Mouse (Mus musculus) NIH3T3 (cell line): ENCODE measurements around the gene Pigk.
"Not testable (repeated sequence)": the region's sequence is repeated elsewhere in the genome, so short reads cannot be mapped to it uniquely, and the experiment has no call there.

Experiments
- DNase-seq: peaks from one replicate; pipeline ENCODE4 v3.0.0-alpha.2; 2012; ENCODE audit warnings: low read depth

The Pigk gene

DNA sequence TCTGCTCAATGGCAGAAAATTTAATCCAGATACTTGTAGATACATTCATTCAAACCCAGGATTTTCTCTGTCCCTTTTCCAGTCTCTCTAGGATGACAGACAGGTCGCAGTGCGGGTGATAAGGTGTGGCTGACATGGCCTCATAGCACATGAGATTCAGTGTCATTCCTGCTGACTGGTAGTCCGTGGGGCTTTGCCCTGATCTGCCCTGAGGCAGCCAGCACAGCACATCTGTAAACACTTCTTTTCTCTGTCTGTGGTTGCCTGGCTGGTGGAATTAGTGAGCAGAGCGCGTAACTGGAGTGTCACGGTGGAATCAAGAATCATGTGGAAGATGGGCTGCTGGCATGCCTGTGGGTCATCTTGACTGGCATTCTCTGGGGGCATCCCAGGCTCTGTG is 56.2 kb downstream of the Pigk start:
- DNase-seq, result no peak

DNA sequence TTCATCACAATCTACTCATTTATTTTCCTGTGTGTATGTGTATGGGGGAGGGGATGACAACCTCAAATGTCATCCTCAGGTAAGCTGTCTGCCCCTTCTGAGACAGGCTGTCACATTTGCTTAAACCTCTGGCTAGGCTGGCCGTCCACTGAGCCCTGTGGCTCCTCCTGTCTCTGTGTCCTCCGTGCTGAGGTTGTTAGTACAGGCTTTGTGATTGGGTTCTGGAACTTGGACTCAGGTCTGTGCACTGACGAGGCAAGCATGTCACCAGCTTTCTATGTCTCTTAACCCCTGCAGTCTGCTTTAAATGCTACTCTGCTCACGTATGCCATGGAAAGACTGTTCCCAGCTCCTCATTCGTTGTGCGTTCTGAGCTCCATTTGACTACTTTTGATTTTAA is 62.5 kb downstream of the Pigk start:
- DNase-seq, result no peak

DNA sequence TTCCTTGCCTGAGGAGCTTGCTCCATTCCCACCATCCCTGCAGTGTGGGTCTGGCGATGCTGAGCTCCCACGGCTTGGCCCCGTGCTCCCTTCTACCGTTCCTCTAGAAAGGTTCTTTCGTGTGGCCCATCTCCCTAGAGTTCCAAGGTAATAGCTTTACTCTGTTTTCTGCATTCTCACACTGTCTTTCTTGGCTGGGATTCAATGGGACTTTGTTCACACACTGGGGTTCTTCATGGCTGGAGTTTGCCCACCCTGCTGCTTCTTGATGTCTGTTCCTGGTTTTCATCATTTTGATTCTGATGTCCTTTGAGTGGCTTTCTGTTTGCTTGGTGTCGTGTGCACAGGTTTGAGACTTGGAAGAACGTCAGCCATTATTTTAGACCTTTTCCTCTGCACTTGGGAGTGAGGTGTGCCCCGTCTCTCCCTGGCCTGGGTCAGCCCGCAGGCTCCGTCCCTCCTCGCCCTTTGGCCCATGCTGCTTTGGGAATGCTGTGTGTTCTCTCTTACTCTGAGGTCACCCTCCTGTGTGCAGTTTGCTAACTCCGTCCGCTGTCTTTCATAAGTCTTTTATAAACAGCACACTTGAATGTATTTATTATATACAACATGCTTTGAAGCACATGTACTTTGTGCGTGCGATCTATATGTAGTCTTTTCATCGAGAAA is 63.1 kb downstream of the Pigk start:
- DNase-seq, result no peak

DNA sequence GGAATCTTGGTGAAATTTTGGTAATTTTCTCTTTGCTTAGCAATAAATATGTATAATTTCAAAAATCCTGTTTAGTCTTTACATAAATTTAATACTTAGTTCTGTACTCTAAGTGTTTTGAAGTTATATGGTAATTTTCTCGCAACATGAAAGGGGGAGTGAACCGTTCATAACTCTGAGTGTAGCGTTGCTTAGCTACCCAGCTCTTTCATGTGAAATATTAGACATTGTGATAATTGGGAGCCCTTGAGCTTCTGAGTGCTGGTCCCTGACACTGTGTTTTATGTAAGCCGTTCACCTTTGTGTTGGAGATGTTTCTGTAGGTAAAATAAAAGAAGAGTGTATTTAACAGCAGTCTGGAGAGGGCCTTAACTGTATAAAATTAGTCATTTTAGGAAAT is 65.9 kb downstream of the Pigk start:
- no peak for DNase-seq

DNA sequence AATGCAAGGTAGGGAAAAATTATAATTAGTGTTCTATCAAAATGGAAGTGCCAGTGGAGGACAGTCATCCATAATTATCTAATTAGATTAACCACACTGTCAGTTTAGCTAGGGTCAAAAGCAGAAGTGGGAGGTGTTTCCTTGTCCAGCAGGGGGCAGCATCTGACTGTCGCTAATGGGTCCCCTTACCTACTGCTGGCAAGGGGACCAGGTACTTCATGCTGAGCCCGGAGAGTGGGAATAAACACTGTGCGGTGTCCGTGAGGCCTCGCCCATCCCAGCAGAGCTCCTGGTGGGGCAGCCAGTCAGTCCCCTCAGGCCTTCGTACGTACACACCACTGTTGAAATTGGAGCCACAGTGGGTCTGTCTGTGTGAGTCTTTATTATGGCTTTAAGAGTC is 69.9 kb downstream of the Pigk start:
- peak; percentile 76 for DNase-seq

DNA sequence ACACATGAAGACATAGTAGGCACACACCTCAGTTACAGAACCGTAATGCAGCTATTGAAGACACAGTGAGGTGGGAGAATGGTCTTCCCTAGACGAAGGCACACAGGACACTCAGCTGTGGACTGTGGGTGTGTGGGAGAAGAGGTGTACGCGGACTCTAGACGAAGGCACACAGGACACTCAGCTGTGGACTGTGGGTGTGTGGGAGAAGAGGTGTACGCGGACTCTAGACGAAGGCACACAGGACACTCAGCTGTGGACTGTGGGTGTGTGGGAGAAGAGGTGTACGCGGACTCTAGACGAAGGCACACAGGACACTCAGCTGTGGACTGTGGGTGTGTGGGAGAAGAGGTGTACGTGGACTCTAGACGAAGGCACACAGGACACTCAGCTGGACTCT is 70.5 kb downstream of the Pigk start:
- DNase-seq, result not testable (repeated sequence)

DNA sequence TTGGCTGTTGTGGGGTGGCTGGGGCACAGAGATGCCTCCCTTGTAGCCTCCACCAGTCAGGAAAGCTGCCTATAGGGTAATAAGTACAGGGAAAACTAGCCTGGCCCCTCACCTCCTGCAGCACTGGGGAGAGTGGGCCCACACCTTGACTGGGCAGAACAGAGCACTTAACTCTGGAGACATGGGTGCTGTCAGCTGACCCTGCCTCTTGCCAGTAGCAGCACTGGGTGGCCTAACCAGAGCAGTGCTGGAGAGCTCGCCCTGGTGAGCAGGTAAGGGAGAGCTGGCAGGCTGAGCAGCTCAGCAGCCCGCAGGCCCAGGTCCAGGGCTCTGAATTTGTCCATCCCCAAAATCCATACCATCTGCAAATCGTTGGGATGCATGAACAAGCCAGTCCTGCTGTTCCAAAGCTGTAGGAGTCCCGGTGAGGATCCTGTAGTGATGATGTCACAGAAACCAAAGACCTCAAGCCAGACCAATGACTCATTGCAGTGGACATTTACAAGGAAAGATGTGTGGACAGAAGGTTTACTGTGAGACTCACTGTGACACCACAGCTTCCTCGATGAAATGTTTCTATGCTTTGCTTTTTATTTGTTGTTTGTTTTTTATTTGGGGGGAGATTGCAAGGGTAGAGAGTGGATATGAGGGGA is 74.5 kb downstream of the Pigk start:
- peak; percentile 70 for DNase-seq

DNA sequence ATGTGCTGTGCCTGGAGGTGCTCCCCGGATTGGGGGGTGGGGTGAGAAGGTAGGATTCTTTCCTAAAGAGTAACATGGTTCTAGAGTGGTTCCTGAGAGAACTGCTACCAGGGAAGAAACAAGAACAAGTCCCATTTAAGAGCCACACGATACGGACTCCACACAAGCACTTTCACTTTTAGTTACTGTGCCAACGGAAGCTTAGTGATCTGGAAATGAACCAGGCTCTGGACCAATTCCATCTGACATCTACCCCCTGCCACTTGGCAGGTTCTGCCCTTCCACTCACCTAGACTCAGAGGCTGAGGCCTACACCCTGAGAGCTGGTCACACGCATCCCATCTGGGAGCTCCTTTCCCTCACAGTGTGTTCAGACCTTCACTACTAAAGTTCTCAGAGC is 78.7 kb downstream of the Pigk start:
- DNase-seq, result no peak

DNA sequence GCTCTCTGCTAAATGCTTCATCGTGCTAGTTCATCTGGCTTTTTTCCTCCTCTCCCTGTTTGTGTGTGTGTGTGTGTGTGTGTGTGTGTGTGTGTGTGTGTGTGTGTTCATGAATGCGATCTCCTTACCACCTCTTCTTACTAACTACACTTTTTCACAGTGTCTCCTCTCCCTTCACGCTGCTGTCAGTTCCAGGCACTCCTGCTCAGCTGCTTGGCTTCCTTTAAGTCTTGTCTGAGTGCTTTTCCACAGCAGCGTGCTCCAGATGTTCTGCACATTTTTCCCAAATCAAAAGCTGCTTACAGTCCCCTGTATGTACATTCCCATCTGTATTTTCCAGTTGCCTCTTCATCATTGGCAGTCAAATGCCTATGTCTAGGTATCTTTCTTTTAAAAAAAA is 79.1 kb downstream of the Pigk start:
- no peak for DNase-seq

DNA sequence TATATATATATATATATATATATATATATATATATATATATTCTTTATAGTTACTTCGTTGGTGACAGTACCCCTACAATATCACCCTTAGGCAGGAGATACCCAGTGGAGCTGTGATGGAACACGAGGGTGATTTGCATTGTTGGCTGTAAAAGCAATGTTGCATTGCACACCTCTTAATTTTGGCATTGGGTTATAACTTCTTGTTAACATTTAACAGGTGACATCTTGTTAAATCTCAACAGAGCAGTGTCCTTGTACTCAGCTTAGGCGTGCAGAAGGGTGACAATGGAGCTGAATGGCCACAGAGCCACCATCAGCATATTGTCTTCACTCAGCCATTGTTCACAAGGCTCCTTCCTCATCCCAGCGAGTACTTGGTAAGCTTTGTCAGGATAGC is 82.3 kb downstream of the Pigk start:
- DNase-seq, result no peak

DNA sequence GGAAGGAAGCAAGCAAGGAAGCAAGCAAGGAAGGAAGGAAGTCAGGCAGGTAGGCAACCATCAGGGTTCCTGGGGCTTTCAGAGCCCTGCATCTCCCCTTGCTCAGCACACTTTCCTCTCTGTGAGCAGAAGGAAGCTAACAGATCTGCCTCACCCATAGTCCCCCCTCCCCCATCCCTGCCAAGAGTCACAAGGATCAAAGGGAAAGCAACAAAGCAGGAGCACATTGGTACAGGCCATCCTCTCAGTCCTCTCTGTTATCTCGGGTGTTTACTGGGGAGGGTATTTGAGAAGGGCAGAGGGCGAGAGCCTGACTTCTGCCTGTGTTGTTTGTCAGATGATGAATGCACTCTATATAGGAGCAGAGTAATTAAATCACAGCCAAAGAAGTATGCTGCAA is 83.5 kb downstream of the Pigk start:
- no peak for DNase-seq

DNA sequence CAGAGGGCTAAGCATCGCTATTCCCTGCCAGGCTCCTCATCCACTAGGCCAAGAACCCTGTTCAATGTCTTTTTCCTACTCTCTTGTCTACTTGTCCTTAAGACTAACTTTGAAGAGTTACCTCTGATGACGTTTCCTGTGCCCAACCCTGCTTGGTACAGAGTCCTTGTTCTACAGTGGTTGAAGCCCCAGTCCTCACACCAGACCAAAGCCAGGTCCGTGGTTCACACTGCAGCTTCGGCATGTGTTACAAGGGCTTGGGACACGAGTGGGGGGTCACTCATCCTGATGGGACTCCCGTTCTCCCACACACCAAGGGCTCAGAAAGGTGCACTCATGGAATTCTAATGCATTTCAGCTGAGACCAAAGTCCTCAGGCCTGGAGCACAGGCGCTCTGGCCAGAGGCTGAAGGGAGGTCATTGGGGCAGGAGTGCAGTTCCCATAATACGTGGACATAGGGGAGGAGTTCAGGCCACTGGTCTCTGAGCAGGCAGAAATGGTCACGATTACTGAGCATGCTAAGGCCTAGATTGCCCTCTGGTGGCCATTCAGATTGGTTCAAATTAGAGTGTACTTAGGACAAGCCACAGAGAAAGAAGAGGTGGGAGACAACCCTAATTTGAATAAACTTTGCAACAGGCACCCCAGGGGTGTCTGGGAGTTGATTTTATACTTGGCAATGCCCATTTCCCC is 86.0 kb downstream of the Pigk start:
- DNase-seq, result peak; percentile 80

DNA sequence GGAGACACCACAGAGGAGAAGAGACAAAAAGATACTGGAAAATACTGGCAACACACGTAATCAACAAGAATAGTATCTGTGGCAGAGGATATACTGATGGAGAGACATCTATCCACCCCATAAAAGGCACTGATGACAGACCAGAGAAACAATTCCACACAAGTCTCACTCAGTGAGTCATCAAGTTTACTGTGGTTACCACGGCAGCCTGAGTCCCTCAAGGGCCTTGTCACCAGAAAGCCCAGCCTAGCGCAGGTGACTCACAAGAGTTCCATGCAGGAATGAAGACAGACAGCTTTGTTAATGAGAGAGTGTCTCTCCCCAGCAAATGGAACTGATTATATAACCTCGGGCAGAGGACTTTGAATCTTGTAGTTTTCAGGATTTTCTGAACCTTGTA is 100.0 kb downstream of the Pigk start:
- peak; percentile 68 for DNase-seq

DNA sequence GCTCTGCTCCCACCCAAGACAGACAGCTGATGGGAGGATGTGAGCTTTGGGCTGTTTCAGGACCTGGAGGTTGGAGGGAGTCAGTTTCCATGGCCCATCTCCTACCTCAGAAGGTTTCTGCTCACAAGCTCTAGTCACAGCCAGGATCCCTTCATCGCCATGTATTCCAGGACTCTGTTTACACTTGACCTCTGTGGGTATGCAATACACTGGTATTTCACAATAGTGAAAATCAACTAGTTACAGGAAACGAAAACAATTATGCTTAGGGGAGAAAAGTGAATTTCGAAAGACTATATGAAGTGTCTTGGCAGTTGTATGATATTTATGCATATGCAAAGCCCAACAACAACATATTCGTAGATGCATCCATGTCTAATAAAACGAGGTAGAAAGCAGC is 101.2 kb downstream of the Pigk start:
- no peak for DNase-seq

DNA sequence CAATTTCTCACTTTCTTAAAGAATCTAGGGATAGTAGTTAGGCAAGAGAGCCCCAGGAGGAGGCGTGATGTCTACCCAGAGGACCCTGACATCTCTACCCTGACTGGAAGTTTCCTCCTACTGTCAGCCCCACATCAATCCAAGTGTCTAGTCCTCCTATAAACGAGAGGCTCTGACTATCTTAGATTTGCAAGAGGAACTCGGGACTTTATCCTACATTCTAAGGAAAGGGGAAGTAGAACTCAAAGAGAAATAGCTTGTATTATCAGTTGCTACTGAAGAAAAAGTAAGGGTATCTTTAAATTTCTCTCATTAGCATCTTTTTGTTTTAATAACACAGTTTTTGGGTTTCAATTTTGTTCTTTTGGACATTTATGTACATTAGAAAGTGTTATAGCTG is 106.5 kb downstream of the Pigk start:
- DNase-seq, result no peak

DNA sequence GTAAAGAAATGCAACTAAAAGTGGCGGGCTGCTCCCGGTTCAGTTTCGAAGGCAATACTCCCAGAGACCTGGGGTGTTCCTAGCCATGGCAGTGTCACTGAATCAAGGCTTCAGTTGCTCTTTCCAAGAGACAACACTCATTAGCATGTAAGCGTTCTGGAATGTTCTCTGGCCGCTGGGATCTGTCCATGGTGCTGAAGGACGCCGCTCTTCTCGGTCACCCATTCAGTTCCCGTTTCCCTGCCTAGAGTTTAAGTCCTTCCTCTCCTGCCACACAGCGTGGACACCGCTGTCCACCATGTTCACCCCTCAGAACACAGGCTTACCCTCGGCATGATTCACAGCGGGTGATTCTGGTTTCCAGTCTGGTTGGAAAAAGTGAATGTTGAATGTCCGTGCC is 107.3 kb downstream of the Pigk start:
- DNase-seq, result peak; percentile 87

DNA sequence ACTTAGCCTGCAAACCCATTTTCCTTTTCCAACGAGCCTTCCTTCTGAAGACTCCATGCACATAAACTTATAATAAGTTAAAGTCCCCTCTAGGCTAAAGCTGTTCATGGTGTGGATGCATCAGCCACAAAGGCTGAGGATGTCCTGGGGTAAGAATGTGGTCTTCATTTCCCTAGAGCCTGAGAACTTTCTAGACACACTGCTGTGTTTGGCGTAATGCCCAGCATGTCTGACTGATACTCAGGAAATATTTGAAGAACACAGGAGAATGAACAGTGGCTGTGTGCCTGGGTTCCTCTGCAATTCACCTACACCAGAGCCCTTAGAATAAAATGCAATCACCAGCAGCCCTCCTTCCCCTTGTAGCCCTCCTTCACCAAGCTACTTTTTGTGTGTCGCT is 117.5 kb downstream of the Pigk start:
- DNase-seq, result peak; percentile 48

DNA sequence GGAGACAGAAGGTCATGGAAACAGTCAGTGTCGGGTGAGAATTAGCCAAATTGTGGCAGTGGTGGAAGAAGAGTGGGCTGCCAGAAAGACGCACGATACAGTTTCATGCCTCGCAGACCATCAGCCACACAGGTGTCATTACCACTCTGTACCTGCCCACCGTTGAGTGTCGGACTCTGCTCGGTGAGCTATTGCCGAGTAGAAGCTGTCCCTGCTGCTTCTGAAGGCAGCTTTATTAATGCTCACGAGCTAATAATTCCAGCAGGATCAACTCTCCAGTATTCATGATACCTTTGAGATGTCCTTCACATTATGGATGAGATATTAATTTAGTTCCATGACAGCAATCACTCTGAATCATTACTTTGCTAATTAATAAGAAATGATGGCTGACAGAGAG is 118.1 kb downstream of the Pigk start:
- no peak for DNase-seq

DNA sequence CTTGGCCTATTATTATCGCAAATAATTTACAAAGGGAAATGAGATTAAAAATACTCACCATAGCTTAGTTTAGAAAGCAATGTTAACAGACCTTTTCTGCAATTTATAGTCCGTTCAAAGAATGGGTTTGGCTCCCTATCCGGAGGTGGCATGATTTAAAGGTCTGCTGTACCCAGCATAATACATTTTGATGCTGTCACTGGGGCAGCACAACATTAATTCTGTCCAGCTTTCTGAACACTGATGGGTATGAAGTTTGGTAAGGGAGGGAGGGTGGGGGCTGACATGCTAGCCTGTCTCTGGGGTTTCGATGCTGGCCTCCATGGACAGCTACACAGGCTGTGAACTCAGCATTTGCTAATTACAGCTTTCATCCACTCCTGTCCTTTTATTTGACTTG is 118.5 kb downstream of the Pigk start:
- DNase-seq, result no peak

DNA sequence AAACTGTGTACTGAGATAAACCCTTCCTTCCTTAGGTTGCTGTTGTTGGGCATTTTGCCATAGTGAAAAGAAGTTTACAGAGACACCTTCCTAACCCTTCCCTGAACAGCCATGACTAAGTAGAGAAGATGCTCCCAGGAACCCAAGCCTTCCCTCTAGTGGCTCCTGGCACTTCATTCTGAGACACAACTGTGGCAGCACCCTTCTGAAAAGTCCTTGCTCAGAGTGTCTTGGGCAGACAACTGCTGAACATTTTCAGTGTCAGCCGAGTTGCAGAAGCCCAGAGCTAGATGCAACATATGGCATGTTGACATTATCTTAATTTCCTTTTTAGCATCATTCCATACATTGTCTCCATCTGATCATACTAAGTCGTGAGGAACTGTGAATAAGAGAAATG is 123.5 kb downstream of the Pigk start:
- no peak for DNase-seq

DNA sequence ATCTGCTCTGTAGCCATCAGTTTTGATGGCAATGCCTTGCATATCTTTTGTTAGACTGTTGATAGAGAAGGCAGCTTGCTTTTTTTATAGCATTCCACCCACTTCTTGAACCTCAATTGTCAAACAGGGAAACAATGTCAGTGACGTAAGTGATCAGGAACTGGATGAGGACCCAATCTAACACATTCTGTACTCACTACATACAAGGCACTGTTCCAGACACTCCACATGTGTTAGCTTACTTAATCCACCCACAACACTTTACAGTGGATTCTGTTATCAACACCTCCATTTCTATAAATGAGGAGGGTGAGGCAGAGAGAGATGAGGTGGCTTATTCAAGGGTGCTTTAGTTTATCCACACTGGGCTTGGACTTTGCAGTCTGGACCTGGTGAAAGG is 124.0 kb downstream of the Pigk start:
- no peak for DNase-seq

DNA sequence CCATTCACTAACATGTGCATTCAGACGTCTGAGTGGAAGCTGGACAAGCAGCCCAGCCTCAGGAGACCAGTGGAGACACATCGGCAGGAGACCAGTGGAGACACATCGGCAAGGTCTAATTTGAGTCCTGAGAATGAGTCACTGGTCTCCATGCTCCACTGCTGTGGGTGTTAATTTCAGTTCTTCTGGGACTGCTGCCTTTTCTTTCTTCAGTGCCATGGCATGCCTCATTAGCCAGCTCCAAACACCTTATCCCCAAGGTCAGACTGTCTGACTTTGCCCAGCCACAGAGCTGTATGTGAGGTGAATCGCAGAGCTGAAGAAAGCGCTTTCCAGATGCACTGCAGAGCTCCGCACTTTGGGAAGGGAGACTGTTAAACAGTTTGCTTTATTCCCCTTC is 127.4 kb downstream of the Pigk start:
- no peak for DNase-seq

DNA sequence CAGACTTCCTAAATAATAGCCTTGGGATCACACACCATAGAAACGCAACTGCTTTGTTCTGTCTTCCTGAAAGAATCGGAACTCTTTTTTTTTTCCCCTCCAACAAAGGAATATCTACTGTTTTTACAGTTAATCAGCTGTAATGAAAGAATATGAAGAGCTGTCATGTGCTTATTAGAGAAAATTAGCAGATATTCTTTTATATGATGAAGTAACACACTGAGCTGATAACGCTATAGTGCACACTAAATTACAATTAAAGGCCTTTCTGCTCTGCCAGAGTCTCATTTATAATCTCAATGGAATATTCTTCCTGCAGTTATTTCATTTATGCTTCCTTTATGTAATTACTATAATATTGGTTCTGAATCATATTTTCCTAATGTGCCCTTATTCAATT is 128.7 kb downstream of the Pigk start:
- DNase-seq, result no peak

DNA sequence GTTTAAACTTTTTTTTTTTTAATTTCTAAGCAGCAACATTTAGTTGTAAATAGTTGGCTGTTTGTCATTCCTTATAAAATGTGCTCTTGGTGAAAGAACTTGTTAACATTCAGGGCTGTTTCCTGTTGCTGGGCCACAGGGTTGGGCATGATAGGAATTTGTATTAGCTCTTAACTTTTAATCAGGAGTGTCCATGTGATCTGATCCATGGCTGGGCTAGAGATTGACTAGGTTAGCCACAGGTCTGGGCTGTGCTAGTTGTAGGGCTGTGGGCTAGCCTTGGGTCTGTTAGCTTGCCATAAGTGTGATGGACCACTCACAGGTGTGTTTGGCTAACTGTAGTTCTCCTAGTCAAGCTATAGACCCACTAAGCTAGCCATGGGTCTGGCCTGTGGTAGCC is 130.0 kb downstream of the Pigk start:
- no peak for DNase-seq
